Mouse (Mus musculus): ENCODE measurements at regions not wholly inside any gene's neighbourhood (a gene's known extent, or its start where the extent isn't known, plus 50 kb on each side); places are given as distances from the start of the nearest gene placed in this dataset.

GRCm38 (mm10) chr8:5965403-5966015 lies 860.4 kb upstream of the Slc10a2 start:
- TF ChIP-seq CTCF (IDR thresholded peaks at IDR 0.05 in 2 of 3, conservative IDR thresholded peaks at IDR 0.05 in 1 of 3; ENCODE audit: control insufficient read depth in 1 of 3, insufficient read depth in 1 of 3, low read depth in 2 of 3, low read length in 3 of 3, poor library complexity in 1 of 3, severe bottlenecking in 1 of 3) (no peak), KAT2A (conservative IDR thresholded peaks at IDR 0.05; ENCODE audit: low read depth, low read length) (no peak), MXI1 (IDR thresholded peaks at IDR 0.05; ENCODE audit: low read depth, low read length) (no peak), TAL1 (IDR thresholded peaks at IDR 0.05; ENCODE audit: low read length) (no peak), POLR2A (IDR thresholded peaks at IDR 0.05; ENCODE audit: control insufficient read depth in 1 of 2, insufficient read depth in 1 of 2, low read depth in 1 of 2, low read length in 2 of 2, poor library complexity in 1 of 2) (no peak), BHLHE40 (IDR thresholded peaks at IDR 0.05; ENCODE audit: borderline replicate concordance, low read depth, low read length) (no peak), RAD21 (IDR thresholded peaks at IDR 0.05; ENCODE audit: low read depth, low read length) (no peak), ZNF384 (IDR thresholded peaks at IDR 0.05; ENCODE audit: low read depth, low read length) (no peak), E2F4 (IDR thresholded peaks at IDR 0.05; ENCODE audit: borderline replicate concordance, low read depth, low read length) (no peak), NRF1 (IDR thresholded peaks at IDR 0.05; ENCODE audit: insufficient read depth, low read depth, low read length, poor library complexity, severe bottlenecking) (no peak), CHD2 (IDR thresholded peaks at IDR 0.05; ENCODE audit: low read length) (no peak), HCFC1 (IDR thresholded peaks at IDR 0.05; ENCODE audit: low read depth, low read length) (no peak), MAX (IDR thresholded peaks at IDR 0.05; ENCODE audit: low read length) (no peak)
